Mouse (Mus musculus) lung, embryonic 14.5 days (tissue): ENCODE measurements around the gene Xlr4c. TPM values are rescaled to one million over a fixed set of nuclear protein-coding genes. Genes with fewer than 3 reads are reported as not detected.

Experiments
- polyA plus RNA-seq: library from polyadenylated mRNA; unstranded; fragments of >200 nt; fragmentation: Nextera tagmentation; extraction: Ambion mirVana; gene quantifications from 2 replicates; pipeline ENCODE4 v1.2.1, GENCODE M21; 2014

Gene Xlr4c
- polyA plus RNA-seq, 1 experiment from 2014 or later, result 0.21 TPM

Other genes starting within 250 kb of the Xlr4c start
- gene Pnma5, start 206.0 kb downstream of the Xlr4c start, polyA plus RNA-seq, result 0.11 TPM in 1 of 2 replicates, not detected in the other
- gene Pnma3, start 178.3 kb downstream of the Xlr4c start, polyA plus RNA-seq, result 0.08 and 0.13 TPM in 2 replicates
- gene Xlr4a, start 160.7 kb downstream of the Xlr4c start, polyA plus RNA-seq, result 0.35 and 2.0 TPM in 2 replicates
- gene Xlr3a, start 146.0 kb downstream of the Xlr4c start, polyA plus RNA-seq, result 3.6 and 5.6 TPM in 2 replicates
- gene Gm14685, start 126.1 kb downstream of the Xlr4c start, polyA plus RNA-seq, result 0.09 and 0.11 TPM in 2 replicates
- not detected in 2 replicates for gene Xlr5b, start 94.3 kb downstream of the Xlr4c start, polyA plus RNA-seq
- 0.09 TPM in 1 of 2 replicates, not detected in the other for gene DXBay18, start 93.7 kb downstream of the Xlr4c start, polyA plus RNA-seq
- gene Spin2d, start 66.1 kb downstream of the Xlr4c start, polyA plus RNA-seq, result not detected in 2 replicates
- gene Xlr3b, start 50.9 kb downstream of the Xlr4c start, polyA plus RNA-seq, result 8.8 and 16.8 TPM in 2 replicates
- 4.6 TPM in 1 of 2 replicates, not detected in the other for gene Xlr4b, start 28.8 kb downstream of the Xlr4c start, polyA plus RNA-seq
- gene F8a, start 14.8 kb downstream of the Xlr4c start, polyA plus RNA-seq, result 9.7 and 10.9 TPM in 2 replicates
- gene Xlr3c, start 22.3 kb upstream of the Xlr4c start, polyA plus RNA-seq, result not detected in 2 replicates
- not detected in 2 replicates for gene Xlr5a, start 49.8 kb upstream of the Xlr4c start, polyA plus RNA-seq
- gene Xlr5c, start 49.8 kb upstream of the Xlr4c start, polyA plus RNA-seq, result not detected in 2 replicates
- gene Gm45015, start 93.7 kb upstream of the Xlr4c start, polyA plus RNA-seq, result not detected in 2 replicates
- gene Zfp275, start 99.5 kb upstream of the Xlr4c start, polyA plus RNA-seq, result 18.2 and 20.7 TPM in 2 replicates
- gene Gm18336, start 155.6 kb upstream of the Xlr4c start, polyA plus RNA-seq, result not detected in 2 replicates
- gene Zfp92, start 168.0 kb upstream of the Xlr4c start, polyA plus RNA-seq, result 0.05 and 0.14 TPM in 2 replicates
- 0.18 TPM in 1 of 2 replicates, not detected in the other for gene Trex2, start 192.2 kb upstream of the Xlr4c start, polyA plus RNA-seq
- gene Haus7, start 215.9 kb upstream of the Xlr4c start, polyA plus RNA-seq, result 68.8 and 76.3 TPM in 2 replicates
- gene Bgn, start 240.5 kb upstream of the Xlr4c start, polyA plus RNA-seq, result 192 and 196 TPM in 2 replicates